Mouse (Mus musculus) forebrain, embryonic 16.5 days (tissue): ENCODE results near the gene Tmem91. TPM values are rescaled to one million over a fixed set of nuclear protein-coding genes. Genes with fewer than 3 reads are reported as not detected.

Experiments
- ATAC-seq: fragments of 200-750 bp; cut with Nextera tagmentation; 2 replicates; pipeline ENCODE4 v1.8.0; 2017; ENCODE audit warnings: mild to moderate bottlenecking, moderate library complexity
- H3K27ac ChIP-seq: fragments of 300-500 bp; sonication (generic); 2 replicates; pipeline ENCODE4 v1.5.1; 2014; ENCODE audit warnings: low read length, control low read depth
- H3K27me3 ChIP-seq: fragments of 300-500 bp; sonication (generic); replicated peaks from 2 replicates; pipeline ENCODE4 v1.6.1; 2014; ENCODE audit warnings: low read length; ENCODE audit not compliant: control insufficient read depth, insufficient read depth
- H3K36me3 ChIP-seq: fragments of 300-500 bp; sonication (generic); 2 replicates; pipeline ENCODE4 v1.6.1; 2014; ENCODE audit not compliant: control insufficient read depth, insufficient read depth
- H3K4me1 ChIP-seq: fragments of 300-500 bp; sonication (generic); replicated peaks from 2 replicates; pipeline ENCODE4 v1.6.1; 2014; ENCODE audit warnings: low read length; ENCODE audit not compliant: control insufficient read depth, insufficient read depth
- H3K4me2 ChIP-seq: fragments of 300-500 bp; sonication (generic); 2 replicates; pipeline ENCODE4 v1.6.1; 2014; ENCODE audit warnings: mild to moderate bottlenecking, low read length, control low read depth
- H3K4me3 ChIP-seq: fragments of 300-500 bp; sonication (generic); replicated peaks from 2 replicates; pipeline ENCODE4 v1.5.1; 2014; ENCODE audit warnings: mild to moderate bottlenecking, low read length, control low read depth
- H3K9ac ChIP-seq: fragments of 300-500 bp; sonication (generic); replicated peaks from 2 replicates; pipeline ENCODE4 v1.6.1; 2014; ENCODE audit warnings: low read depth, low read length, control low read depth
- H3K9me3 ChIP-seq: fragments of 300-500 bp; sonication (generic); 2 replicates; pipeline ENCODE4 v1.6.1; 2016; ENCODE audit warnings: low read length; ENCODE audit not compliant: control insufficient read depth
- WGBS: fragments of 180-500 bp; shearing (Covaris S2); extraction: QIAGEN DNeasy Blood & Tissue Kit; methylation state at CpG from one replicate; pipeline ENCODE4 v1.1.7; 2014; 5-methylcytosine and 5-hydroxymethylcytosine counted together
- polyA plus RNA-seq: library from polyadenylated mRNA; unstranded; fragments of >200 nt; fragmentation: Nextera tagmentation; extraction: Ambion mirVana; gene quantifications from 2 replicates; pipeline ENCODE4 v1.2.1, GENCODE M21; 2015

Tmem91 gene
- polyA plus RNA-seq, 1 experiment from 2014 or later: 28.3 TPM

DNA sequence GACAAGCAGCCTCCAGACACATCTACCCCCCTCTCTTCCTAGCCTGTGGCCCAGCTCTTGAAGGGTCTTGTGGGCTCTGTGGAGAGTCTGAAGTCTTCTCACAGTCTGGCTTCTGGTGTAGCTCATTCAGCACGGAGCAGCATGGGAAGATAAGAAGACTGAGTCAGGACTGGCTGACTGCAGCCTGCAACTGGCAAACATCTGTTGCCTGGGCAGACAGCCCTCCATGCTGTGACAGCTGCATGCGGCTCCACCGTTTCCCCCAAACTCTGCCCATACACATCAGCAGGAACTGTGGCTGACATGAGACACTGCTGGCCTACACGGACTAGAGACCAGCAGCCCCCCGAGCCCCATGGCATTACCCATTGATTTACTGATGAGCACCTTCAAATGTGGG lies 50.1 kb downstream of the Tmem91 start:
- 87% methylated on average over 5 of the region's 5 CpGs for WGBS
- H3K27ac ChIP-seq: no peak overlapping the region
- H3K4me2 ChIP-seq: no peak overlapping the region
- ATAC-seq: no peak
- peaks cover 7% of the 10 kb centered on the region; the same call in 1 of the 2 replicates for H3K36me3 ChIP-seq
- H3K27me3 ChIP-seq: peaks cover 9% of the 10 kb centered on the region
- no peak overlapping the region for H3K4me3 ChIP-seq
- no peaks in the 10 kb centered on the region for H3K9me3 ChIP-seq
- H3K9ac ChIP-seq: no peak overlapping the region
- H3K4me1 ChIP-seq: peaks cover 10% of the 10 kb centered on the region

DNA sequence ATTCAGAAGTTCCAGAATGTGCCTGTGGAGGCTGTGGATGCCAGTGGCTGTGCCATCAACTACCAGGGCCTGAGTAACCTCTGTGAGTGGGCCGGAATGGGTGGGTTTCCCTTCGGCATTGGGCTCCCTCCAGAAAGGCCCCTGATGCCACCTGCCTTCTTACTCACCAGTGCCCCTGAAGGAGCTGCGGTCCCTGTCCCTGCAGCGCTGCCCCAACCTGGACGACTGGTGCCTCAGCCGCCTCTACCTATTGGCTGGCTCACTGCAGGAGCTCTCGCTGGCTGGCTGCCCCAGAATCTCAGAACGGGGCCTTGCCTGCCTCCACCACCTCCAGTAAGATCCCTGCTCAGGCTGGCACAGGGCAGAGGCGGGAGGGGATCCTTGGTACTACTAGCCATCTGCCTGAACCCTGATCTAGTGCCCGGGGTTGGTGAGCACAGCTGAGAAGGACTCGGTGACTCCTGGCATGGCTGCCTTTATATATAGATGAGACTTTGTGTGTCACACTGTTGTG lies 51.1 kb downstream of the Tmem91 start:
- no peak for ATAC-seq
- no peak overlapping the region for H3K27ac ChIP-seq
- WGBS: 84% methylated on average over 11 of the region's 11 CpGs

GRCm38 (mm10) chr7:25620751-25621150 lies 54.2 kb downstream of the Tmem91 start:
- Histone ChIP-seq H3K27me3 (0 out of 2 replicates have a peak, but pooled peaks cover 3% of the 10 kb centered on the region), H3K9ac (no peak overlapping the region), H3K4me1 (peaks cover 3% of the 10 kb centered on the region), H3K36me3 (peaks cover 4% of the 10 kb centered on the region; the same call in 1 of the 2 replicates), H3K27ac (no peak overlapping the region), H3K4me3 (no peak overlapping the region), H3K9me3 (no peaks in the 10 kb centered on the region), H3K4me2 (no peak overlapping the region)
- 92% methylated on average over 10 of the region's 11 CpGs for WGBS
- no peak for ATAC-seq

More for the DNA sequence above, 51.1 kb downstream of the Tmem91 start:
- H3K4me2 ChIP-seq: no peak overlapping the region
- peaks cover 9% of the 10 kb centered on the region for H3K27me3 ChIP-seq
- H3K9me3 ChIP-seq: no peaks in the 10 kb centered on the region
- peaks cover 4% of the 10 kb centered on the region; the same call in 1 of the 2 replicates for H3K36me3 ChIP-seq
- H3K9ac ChIP-seq: no peak overlapping the region
- H3K4me3 ChIP-seq: no peak overlapping the region
- peaks cover 10% of the 10 kb centered on the region for H3K4me1 ChIP-seq

DNA sequence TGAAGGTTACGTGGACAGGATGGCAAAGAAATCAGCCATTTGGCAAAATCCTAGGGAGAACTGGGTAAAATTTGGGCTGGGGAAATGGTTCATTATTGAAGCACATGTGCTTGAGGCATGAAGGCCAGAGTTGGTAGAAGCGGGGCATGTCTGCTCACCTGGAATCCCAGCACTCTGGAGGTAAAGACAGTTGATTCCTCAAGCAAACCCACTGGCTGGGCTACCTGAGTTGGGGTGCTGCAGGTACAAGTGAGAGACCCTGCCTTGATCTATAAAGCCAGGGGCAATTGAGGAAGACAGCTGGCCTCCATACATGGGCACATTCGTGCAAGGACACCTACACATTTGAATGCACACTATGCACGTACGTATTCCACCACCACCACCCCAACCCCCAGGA lies 54.9 kb downstream of the Tmem91 start:
- ATAC-seq: no peak
- no peak overlapping the region for H3K4me3 ChIP-seq
- peaks cover 4% of the 10 kb centered on the region; the same call in 1 of the 2 replicates for H3K36me3 ChIP-seq
- no peaks in the 10 kb centered on the region for H3K9me3 ChIP-seq
- 0 out of 2 replicates have a peak, but pooled peaks cover 3% of the 10 kb centered on the region for H3K27me3 ChIP-seq
- H3K4me2 ChIP-seq: peak overlapping the region; percentile 73
- 90% methylated on average over 5 of the region's 5 CpGs for WGBS
- no peak overlapping the region for H3K27ac ChIP-seq
- peaks cover 3% of the 10 kb centered on the region for H3K4me1 ChIP-seq
- no peak overlapping the region for H3K9ac ChIP-seq

- ATAC-seq: no peak
- Histone ChIP-seq H3K27ac (no peak overlapping the region), H3K4me2 (peak overlapping the region; percentile 73), H3K27me3 (0 out of 2 replicates have a peak, but pooled peaks cover 3% of the 10 kb centered on the region), H3K9me3 (no peaks in the 10 kb centered on the region), H3K4me3 (peak overlapping the region; percentile 68), H3K36me3 (peaks cover 4% of the 10 kb centered on the region; the same call in 1 of the 2 replicates), H3K4me1 (peaks cover 3% of the 10 kb centered on the region), H3K9ac (peak overlapping the region; percentile 51)
- WGBS: 15% methylated on average over 5 of the region's 5 CpGs
Measured at GRCm38 (mm10) chr7:25619722-25619991, 55.3 kb downstream of the Tmem91 start.

Other genes with a start within 250 kb of the Tmem91 start
- 0.96 and 1.1 TPM in 2 replicates for gene Ceacam1, start 197.6 kb downstream of the Tmem91 start, polyA plus RNA-seq
- gene Ceacam2, start 135.3 kb downstream of the Tmem91 start, polyA plus RNA-seq: 0.11 TPM in 1 of 2 replicates, not detected in the other
- gene Erich4, start 59.3 kb downstream of the Tmem91 start, polyA plus RNA-seq: 0.39 TPM in 1 of 2 replicates, not detected in the other
- gene Dmac2, start 55.8 kb downstream of the Tmem91 start, polyA plus RNA-seq: 36.0 and 38.8 TPM in 2 replicates
- gene B3gnt8, start 48.5 kb downstream of the Tmem91 start, polyA plus RNA-seq: 0.44 and 0.92 TPM in 2 replicates
- gene Bckdha, start 16.2 kb downstream of the Tmem91 start, polyA plus RNA-seq: 57.7 and 61.9 TPM in 2 replicates
- gene Exosc5, start 16.0 kb downstream of the Tmem91 start, polyA plus RNA-seq: 46.5 and 48.3 TPM in 2 replicates
- 35.6 and 41.3 TPM in 2 replicates for gene B9d2, start 5.6 kb upstream of the Tmem91 start, polyA plus RNA-seq
- gene Tgfb1, start 11.8 kb upstream of the Tmem91 start, polyA plus RNA-seq: 0.54 and 0.93 TPM in 2 replicates
- gene Ccdc97, start 43.9 kb upstream of the Tmem91 start, polyA plus RNA-seq: 29.5 and 33.7 TPM in 2 replicates
- 44.2 and 46.6 TPM in 2 replicates for gene Hnrnpul1, start 79.6 kb upstream of the Tmem91 start, polyA plus RNA-seq
- 14.6 and 15.9 TPM in 2 replicates for gene Axl, start 113.5 kb upstream of the Tmem91 start, polyA plus RNA-seq
- gene Cyp2s1, start 141.7 kb upstream of the Tmem91 start, polyA plus RNA-seq: 1.0 and 1.1 TPM in 2 replicates
- not detected in 2 replicates for gene Cyp2b10, start 222.5 kb upstream of the Tmem91 start, polyA plus RNA-seq